Mouse (Mus musculus) embryonic facial prominence, embryonic 15.5 days (tissue): ENCODE results near the gene Immp2l. TPM values are rescaled to one million over a fixed set of nuclear protein-coding genes. Genes with fewer than 3 reads are reported as not detected.

Source experiments
- ATAC-seq: fragments of 200-750 bp; cut with Nextera tagmentation; 2 replicates; pipeline ENCODE4 v1.8.0; 2017; ENCODE audit warnings: low read depth, moderate TSS enrichment; ENCODE audit not compliant: insufficient number of reproducible peaks, low FRiP score, low TSS enrichment
- H3K27ac ChIP-seq: fragments of 300-500 bp; sonication (generic); replicated peaks from 2 replicates; pipeline ENCODE4 v1.5.1; 2015; ENCODE audit warnings: mild to moderate bottlenecking, inconsistent platforms
- H3K27me3 ChIP-seq: fragments of 300-500 bp; sonication (generic); 2 replicates; pipeline ENCODE4 v1.6.1; 2015; ENCODE audit warnings: inconsistent platforms
- H3K36me3 ChIP-seq: fragments of 300-500 bp; sonication (generic); 2 replicates; pipeline ENCODE4 v1.6.1; 2015; ENCODE audit warnings: mild to moderate bottlenecking, inconsistent platforms
- H3K4me1 ChIP-seq: fragments of 300-500 bp; sonication (generic); 2 replicates; pipeline ENCODE4 v1.6.1; 2015; ENCODE audit warnings: inconsistent platforms
- H3K4me2 ChIP-seq: fragments of 300-500 bp; sonication (generic); replicated peaks from 2 replicates; pipeline ENCODE4 v1.6.1; 2015; ENCODE audit warnings: mild to moderate bottlenecking, inconsistent platforms
- H3K4me3 ChIP-seq: fragments of 300-500 bp; sonication (generic); replicated peaks from 2 replicates; pipeline ENCODE4 v1.5.1; 2015; ENCODE audit warnings: mild to moderate bottlenecking, inconsistent platforms
- H3K9ac ChIP-seq: fragments of 300-500 bp; sonication (generic); 2 replicates; pipeline ENCODE4 v1.6.1; 2015; ENCODE audit warnings: inconsistent platforms
- H3K9me3 ChIP-seq: fragments of 300-500 bp; sonication (generic); replicated peaks from 2 replicates; pipeline ENCODE4 v1.6.1; 2016; ENCODE audit warnings: inconsistent platforms
- WGBS: fragments of 180-500 bp; shearing (Covaris S2); methylation state at CpG from one replicate; pipeline ENCODE4 v1.1.7; 2015; 5-methylcytosine and 5-hydroxymethylcytosine counted together
- polyA plus RNA-seq: library from polyadenylated mRNA; unstranded; fragments of >200 nt; fragmentation: Nextera tagmentation; extraction: Ambion mirVana; gene quantifications from 2 replicates; pipeline ENCODE4 v1.2.1, GENCODE M21; 2015

Immp2l gene
- polyA plus RNA-seq, 1 experiment from 2014 or later: 11.2 TPM

DNA sequence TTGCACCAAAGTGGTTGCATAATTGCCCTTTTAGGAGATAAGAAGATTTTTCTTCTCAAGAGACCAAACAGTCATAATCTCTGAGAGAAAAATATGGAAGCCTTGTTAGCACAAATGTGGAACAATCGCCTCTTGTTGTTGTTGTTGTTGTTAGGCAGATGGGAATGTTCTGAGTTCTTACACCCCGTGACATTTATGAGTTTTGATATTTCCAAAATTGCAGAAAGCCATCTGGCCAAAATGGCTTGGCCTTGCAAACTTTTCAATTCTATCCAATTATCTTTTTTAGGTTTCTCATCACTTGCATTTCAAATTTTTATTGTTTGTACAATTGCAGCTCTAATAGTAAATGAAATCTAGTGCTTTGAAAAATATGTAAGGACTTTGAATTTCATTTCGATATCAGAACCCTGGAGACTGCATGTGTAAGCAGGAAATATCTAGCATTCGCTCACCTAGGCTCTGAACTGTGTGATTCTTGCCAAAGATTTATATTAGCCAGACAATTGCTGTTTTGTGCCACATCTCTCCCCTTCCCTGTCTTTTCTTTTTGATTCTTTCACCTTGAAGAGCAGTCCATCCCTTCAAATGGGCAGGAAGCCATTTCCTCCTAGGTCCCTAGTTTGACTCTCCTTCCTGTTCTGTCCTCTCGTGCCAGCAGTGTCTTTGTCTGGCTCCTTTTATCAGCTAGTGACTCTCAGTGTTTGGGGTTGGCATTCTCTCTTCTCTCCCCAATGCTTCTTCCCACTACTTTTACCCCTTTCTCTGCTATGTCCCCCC is 412.5 kb downstream of the Immp2l start:
- WGBS: 78% methylated on average over 5 of the region's 5 CpGs
- no peak for ATAC-seq
- Histone ChIP-seq H3K36me3 (no peaks in the 10 kb centered on the region), H3K4me3 (no peak overlapping the region), H3K9ac (no peak overlapping the region), H3K4me1 (no peaks in the 10 kb centered on the region), H3K27me3 (no peaks in the 10 kb centered on the region), H3K27ac (no peak overlapping the region), H3K4me2 (no peak overlapping the region), H3K9me3 (no peaks in the 10 kb centered on the region)

DNA sequence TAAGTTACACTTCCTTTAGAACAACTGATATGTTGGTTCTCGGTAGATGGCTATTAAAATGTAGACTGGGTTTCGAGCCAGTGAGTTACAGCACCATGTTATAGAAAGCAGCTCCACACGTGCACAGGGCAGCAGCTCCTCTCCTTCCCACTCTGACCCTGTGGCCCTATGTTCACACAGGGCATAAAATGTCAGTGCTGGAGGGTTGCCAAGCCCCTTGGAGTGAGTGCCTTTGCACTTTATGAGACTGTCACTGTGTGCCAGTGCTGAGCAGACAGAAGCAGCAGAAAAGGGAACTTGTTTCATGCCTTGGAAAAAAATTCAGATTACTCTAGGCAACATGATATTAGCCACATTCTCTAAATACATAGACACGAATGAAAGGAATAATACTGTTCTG is 414.6 kb downstream of the Immp2l start:
- no peaks in the 10 kb centered on the region for H3K4me1 ChIP-seq
- no peaks in the 10 kb centered on the region for H3K9me3 ChIP-seq
- no peak overlapping the region for H3K9ac ChIP-seq
- H3K27me3 ChIP-seq: no peaks in the 10 kb centered on the region
- no peaks in the 10 kb centered on the region for H3K36me3 ChIP-seq
- no peak overlapping the region for H3K4me2 ChIP-seq
- no peak overlapping the region for H3K27ac ChIP-seq
- no peak overlapping the region for H3K4me3 ChIP-seq
- no peak for ATAC-seq
- 37% methylated on average over 4 of the region's 4 CpGs for WGBS

DNA sequence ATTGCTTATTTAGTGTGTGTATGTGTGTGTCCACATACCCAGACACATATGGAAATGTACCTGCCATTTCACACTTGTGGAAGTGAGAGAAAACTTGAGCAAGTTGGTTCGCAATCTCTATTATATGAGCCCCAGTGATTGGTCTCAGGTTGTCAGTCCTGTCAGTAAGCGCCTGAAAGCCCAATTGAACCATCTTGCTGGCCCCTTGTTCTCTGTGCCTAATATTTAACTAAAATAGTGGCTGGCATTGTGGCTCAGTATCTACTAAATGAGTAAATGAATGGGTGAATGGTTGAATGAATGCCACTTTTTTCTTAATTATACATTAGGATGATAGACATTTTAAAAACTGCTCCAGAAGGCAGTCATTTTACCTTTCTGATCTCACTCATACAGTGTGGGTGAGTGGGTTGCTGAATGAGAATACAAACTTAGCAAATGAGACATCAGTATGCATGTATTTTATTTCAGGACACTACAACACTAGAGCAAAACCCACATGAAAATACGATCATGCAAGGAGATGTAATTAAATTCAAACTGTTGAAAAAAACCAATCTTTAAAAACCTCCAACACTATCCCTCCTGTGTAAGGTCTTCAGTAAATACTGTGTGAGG is 444.6 kb downstream of the Immp2l start:
- Histone ChIP-seq H3K9me3 (no peaks in the 10 kb centered on the region), H3K9ac (no peak overlapping the region), H3K27me3 (no peaks in the 10 kb centered on the region), H3K4me2 (no peak overlapping the region), H3K36me3 (no peaks in the 10 kb centered on the region), H3K4me1 (no peaks in the 10 kb centered on the region), H3K27ac (no peak overlapping the region), H3K4me3 (no peak overlapping the region)
- 85% methylated on average over 3 of the region's 3 CpGs for WGBS
- no peak for ATAC-seq

DNA sequence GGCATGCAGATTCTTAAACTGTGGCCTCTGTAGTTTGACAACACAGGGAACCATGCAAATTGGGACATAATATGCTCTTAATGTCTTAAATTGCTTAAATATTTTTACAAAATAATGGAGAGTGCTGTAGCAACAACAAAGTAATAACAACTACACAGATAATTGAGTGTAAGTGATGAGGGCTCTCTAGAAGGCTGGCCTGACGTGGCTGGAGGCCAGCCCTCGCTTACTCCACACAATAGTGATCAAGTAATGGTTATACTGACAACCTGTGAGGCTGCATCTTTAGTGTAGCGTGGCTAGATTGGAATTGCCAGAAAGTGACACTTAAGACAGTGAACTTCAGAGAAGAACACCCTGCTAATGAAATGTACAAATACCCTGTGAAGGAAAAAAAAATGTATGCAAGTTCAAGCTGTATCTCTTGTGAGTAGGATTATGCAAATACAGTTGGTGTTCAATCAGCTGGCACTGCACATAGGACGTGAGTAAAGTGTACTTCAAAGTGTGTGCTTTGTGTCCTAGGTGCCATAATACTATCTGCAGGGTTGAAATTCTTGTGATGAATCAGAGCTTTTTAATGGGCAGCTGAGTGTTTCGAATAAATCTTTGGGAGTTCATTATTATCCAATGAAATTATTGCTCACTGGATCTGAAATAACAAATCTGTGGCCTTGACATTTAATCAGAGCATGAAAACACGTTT is 445.4 kb downstream of the Immp2l start:
- H3K27ac ChIP-seq: no peak overlapping the region
- whole genome bisulfite sequencing: 65% methylated on average over 6 of the region's 6 CpGs

DNA sequence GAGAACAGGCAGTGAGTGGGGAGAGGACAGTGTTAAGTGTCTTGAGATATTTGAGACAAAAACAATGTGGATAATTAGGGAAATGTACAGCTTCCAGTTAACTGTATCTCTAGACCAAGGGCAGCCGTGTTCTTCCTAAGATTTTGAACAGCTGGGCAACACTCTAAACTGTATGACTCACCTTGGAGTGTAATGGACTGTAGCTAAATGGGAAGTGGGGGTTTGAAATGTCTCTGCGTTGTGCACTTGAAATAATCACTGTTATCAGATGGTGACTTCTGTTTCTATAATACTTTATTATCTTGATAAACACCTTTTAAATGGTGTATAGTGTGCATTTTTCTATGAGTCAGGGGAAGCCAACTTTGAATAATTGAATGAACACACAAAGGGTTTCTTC is 457.6 kb downstream of the Immp2l start:
- no peaks in the 10 kb centered on the region for H3K9me3 ChIP-seq
- no peaks in the 10 kb centered on the region for H3K27me3 ChIP-seq
- WGBS: 66% methylated on average over 2 of the region's 2 CpGs
- H3K36me3 ChIP-seq: no peaks in the 10 kb centered on the region
- no peak overlapping the region for H3K4me3 ChIP-seq
- peaks cover 9% of the 10 kb centered on the region; the same call in 1 of the 2 replicates for H3K4me1 ChIP-seq
- no peak overlapping the region for H3K9ac ChIP-seq
- no peak for ATAC-seq
- H3K27ac ChIP-seq: no peak overlapping the region
- no peak overlapping the region for H3K4me2 ChIP-seq

More for the DNA sequence above, 445.4 kb downstream of the Immp2l start:
- Histone ChIP-seq H3K4me2 (no peak overlapping the region), H3K9me3 (no peaks in the 10 kb centered on the region), H3K36me3 (no peaks in the 10 kb centered on the region), H3K27me3 (no peaks in the 10 kb centered on the region), H3K9ac (no peak overlapping the region), H3K4me3 (no peak overlapping the region), H3K4me1 (no peaks in the 10 kb centered on the region)
- ATAC-seq: no peak

DNA sequence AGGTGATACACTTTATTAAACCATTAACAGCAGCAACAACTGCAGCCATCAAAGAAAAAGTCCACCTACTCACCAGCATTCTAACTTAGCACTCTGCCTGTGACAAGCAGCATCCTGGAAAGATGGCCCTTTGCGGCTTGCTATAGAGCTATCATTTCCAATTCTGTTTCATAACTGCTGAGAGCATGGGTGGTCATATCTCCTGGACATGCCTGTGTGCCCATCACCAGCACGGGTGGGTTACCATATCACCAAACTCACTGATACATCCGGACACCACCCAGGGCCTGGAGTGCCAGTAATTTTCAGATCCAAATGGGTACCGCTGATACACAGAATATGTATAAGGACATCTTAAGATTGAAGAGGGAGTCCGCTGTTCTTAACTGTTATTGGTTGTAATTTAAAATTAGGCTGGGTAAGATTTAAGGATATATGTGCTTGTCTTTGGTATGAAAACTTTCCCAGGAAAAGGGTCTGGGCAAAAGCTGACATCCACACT is 459.3 kb downstream of the Immp2l start:
- Histone ChIP-seq H3K27ac (no peak overlapping the region), H3K27me3 (no peaks in the 10 kb centered on the region), H3K9ac (no peak overlapping the region), H3K4me2 (peak overlapping the region; percentile 58), H3K4me3 (peak overlapping the region; percentile 44), H3K9me3 (no peaks in the 10 kb centered on the region), H3K4me1 (peaks cover 9% of the 10 kb centered on the region; the same call in 1 of the 2 replicates), H3K36me3 (no peaks in the 10 kb centered on the region)
- no peak for ATAC-seq
- 87% methylated on average over 5 of the region's 5 CpGs for WGBS

DNA sequence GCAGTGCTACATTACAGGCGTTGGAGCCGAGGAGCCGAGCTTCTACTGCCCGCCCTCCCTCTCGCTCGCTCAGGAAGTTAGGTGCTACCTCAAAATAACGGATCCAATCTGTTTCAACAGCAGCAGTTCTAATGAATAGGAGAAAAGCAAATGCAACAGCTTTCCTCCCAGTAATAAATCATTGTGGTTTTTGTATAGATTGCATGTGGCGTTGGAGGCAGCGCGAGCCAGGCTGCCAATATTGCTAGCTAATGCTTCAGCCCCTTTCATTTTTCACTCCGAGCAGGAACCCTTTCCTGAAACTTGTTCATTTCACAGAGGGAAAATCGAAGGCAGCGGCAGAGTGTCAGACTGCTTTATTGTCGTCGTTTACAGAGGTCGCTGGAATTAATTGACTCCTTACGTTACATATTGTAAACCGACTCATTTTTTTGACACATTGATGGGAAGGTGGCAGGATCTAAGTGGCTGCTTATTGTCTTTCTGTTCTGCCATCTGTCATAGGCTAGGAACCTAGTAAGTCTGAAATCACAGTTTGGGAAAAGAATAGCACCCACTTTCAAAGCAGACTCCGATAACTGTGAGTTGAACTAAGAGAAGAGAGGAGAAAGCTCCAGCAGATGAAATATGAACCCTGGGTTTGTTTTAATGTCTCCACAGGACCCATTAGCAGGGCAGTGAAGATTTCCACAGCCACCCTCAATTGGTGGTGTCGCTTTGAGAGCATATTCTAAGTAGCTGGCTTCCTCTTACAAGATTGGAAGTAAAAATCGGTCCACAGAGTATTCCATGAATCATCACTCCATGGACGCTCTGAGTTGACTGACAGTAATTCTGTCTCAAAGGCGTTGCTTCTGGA is 459.9 kb downstream of the Immp2l start:
- Histone ChIP-seq H3K9ac (0 out of 2 replicates have a peak overlapping the region, but pooled peaks have one; percentile 2), H3K4me3 (peak overlapping the region; percentile 44), H3K4me2 (peak overlapping the region; percentile 58), H3K4me1 (peaks cover 9% of the 10 kb centered on the region; the same call in 1 of the 2 replicates), H3K27ac (no peak overlapping the region), H3K9me3 (no peaks in the 10 kb centered on the region), H3K36me3 (no peaks in the 10 kb centered on the region), H3K27me3 (no peaks in the 10 kb centered on the region)
- no peak for ATAC-seq
- WGBS: 35% methylated on average over 23 of the region's 23 CpGs

DNA sequence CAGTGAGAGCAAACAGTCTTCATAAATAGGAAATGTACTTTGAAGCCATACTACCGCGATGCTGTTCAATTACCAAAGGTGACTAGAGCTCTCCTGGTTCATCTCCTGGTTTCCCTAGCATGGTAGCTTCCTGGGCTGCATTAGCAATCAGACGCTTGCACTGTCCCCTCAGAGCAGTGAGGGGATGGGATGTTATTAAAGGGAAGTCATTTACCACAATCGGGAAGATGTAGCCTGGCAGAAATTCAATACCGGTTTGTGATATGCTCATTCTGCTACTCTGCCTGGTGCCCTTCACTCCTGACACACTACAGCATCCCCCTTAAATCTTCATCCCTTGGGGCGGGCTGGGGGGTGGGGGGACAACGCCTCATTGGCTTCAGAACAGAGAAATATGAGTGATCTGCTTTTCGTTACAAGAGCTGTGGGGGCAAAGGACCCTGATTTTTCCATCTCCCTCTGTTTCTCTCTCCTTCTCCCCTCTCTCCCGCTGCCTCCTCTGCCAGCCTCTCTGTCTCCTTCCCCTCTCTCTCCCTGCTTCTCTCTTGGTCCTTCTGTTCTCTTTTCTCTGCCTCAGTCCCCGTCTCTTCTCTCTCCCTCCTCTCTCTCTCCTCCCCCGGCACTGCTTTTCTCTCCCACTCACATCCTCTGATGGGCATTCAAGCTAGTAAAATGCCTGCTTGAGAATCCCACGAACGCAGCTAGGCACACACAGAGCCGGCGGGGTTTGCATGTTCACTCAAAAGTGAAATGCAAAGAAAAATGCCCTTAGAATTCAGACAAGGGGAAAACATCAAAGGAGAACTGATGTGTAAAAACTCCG is 461.0 kb downstream of the Immp2l start:
- Histone ChIP-seq H3K4me2 (peak overlapping the region; percentile 58), H3K27ac (no peak overlapping the region), H3K27me3 (no peaks in the 10 kb centered on the region), H3K4me3 (peak overlapping the region; percentile 44), H3K4me1 (peaks cover 9% of the 10 kb centered on the region; the same call in 1 of the 2 replicates), H3K9me3 (no peaks in the 10 kb centered on the region), H3K36me3 (no peaks in the 10 kb centered on the region), H3K9ac (peak overlapping the region; percentile 23; the same call in 1 of the 2 replicates)
- 14% methylated on average over 16 of the region's 16 CpGs for WGBS
- no peak for ATAC-seq

DNA sequence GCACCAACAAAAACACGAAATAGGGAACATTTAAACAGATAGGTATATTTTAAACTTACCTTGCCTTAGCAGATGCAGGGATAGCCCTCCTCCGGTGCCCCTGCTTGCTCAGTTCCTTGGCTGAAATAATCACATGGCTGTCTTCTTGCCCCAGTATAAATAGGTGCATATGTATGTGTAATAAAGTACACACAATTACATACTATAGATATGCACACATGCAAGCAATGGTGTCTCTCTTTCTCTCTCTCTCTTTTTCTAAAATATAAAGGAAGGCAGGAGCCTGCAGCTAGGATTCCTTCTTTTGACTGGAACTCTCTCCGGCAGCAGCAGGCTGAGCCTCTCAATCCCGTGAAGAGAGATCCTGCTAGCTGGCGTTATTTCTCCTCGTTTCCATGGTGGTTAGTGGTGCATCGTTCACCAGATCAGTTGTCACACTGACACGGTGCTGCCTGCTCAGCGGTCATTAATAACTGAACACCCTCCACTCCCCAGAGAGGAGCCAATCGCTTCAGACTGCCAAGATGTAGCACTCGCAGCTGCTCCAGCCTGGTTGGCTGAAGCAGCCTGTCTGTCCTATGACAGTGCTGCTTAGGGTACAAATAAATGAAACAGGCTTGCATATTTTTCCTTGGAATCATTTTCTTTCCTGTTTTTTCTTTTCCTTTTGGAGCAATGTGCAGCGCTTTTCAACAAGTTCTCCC is 461.8 kb downstream of the Immp2l start:
- Histone ChIP-seq H3K4me2 (peak overlapping the region; percentile 58), H3K4me1 (peaks cover 9% of the 10 kb centered on the region; the same call in 1 of the 2 replicates), H3K27ac (no peak overlapping the region; the same call in 1 of the 2 replicates), H3K9ac (no peak overlapping the region), H3K27me3 (no peaks in the 10 kb centered on the region), H3K36me3 (no peaks in the 10 kb centered on the region), H3K9me3 (no peaks in the 10 kb centered on the region), H3K4me3 (peak overlapping the region; percentile 44)
- 10% methylated on average over 12 of the region's 12 CpGs for WGBS
- peak; percentile 81 for ATAC-seq
